Mouse (Mus musculus) small intestine, adult 2 months (tissue): ENCODE measurements around the gene Papola. TPM values are rescaled to one million over a fixed set of nuclear protein-coding genes. Genes with fewer than 3 reads are reported as not detected.

Experiments
- H3K27ac ChIP-seq: fragments of 200-500 bp; 2 replicates; pipeline ENCODE4 v1.5.1; 2012; ENCODE audit warnings: low read depth, low read length, control low read depth, inconsistent platforms; ENCODE audit not compliant: insufficient read depth
- H3K27me3 ChIP-seq: fragments of 200-500 bp; 2 replicates; pipeline ENCODE4 v1.6.1; 2012; ENCODE audit warnings: mild to moderate bottlenecking, moderate library complexity, low read length, inconsistent platforms; ENCODE audit not compliant: control insufficient read depth, insufficient read depth
- H3K36me3 ChIP-seq: fragments of 200-500 bp; 2 replicates; pipeline ENCODE4 v1.6.1; 2012; ENCODE audit warnings: mild to moderate bottlenecking, low read length, control low read depth, inconsistent platforms; ENCODE audit not compliant: control insufficient read depth, insufficient read depth
- H3K4me1 ChIP-seq: fragments of 200-500 bp; 2 replicates; pipeline ENCODE4 v1.6.1; 2012; ENCODE audit warnings: low read length, inconsistent platforms, mixed read lengths; ENCODE audit not compliant: control insufficient read depth, insufficient read depth, insufficient read length
- H3K4me3 ChIP-seq: fragments of 200-500 bp; 2 replicates; pipeline ENCODE4 v1.5.1; 2012; ENCODE audit warnings: low read depth, mild to moderate bottlenecking, control low read depth, inconsistent platforms, low read length, moderate library complexity
- CTCF ChIP-seq: fragments of 200-500 bp; IDR thresholded peaks from 2 replicates; pipeline ENCODE4 v1.5.1; 2012; ENCODE audit warnings: low read depth, mild to moderate bottlenecking, control low read depth, inconsistent platforms, low read length, moderate library complexity, mixed read lengths; ENCODE audit not compliant: insufficient replicate concordance, insufficient read length; ENCODE audit errors: extremely low read depth
- POLR2A ChIP-seq: fragments of 200-500 bp; IDR thresholded peaks from 2 replicates; pipeline ENCODE4 v1.6.1; 2012; ENCODE audit warnings: low read depth, mild to moderate bottlenecking, control low read depth, inconsistent platforms, low read length, moderate library complexity
- WGBS: fragments of 180-500 bp; shearing (Covaris S2); methylation state at CpG from one replicate; pipeline ENCODE4 v1.1.7; 2018; 5-methylcytosine and 5-hydroxymethylcytosine counted together
- polyA plus RNA-seq: library from polyadenylated mRNA; depleted of rRNA; stranded (reverse); fragments of >200 nt; gene quantifications from 2 replicates; pipeline ENCODE4 v1.2.3, GENCODE M21; 2012; rRNA removed

Papola gene
- polyA plus RNA-seq, result 41.6 and 61.3 TPM in 2 replicates

GRCm38 (mm10) chr12:105784196-105784999 is at the start of gene Papola:
TSS of gene Papola (plus strand) at chr12:105784694.
- Histone ChIP-seq H3K4me1 (peaks cover 3% of the 10 kb centered on the region; the same call in 1 of the 2 replicates), H3K27me3 (no peaks in the 10 kb centered on the region), H3K4me3 (peak within 1 kb of the TSS; percentile 98), H3K27ac (peak within 1 kb of the TSS; percentile 94), H3K36me3 (no peaks in the 10 kb centered on the region; the same call in 1 of the 2 replicates)
- TF ChIP-seq CTCF, result no peak
- TF ChIP-seq POLR2A, result peak; percentile 88; the same call in 1 of the 2 replicates
- WGBS, result under 1% methylated on average over 82 of the region's 85 CpGs

GRCm38 (mm10) chr12:105735226-105735888 is 49.1 kb upstream of the Papola start:
- Histone ChIP-seq H3K36me3 (no peaks in the 10 kb centered on the region), H3K4me1 (peaks cover 2% of the 10 kb centered on the region), H3K27me3 (no peaks in the 10 kb centered on the region), H3K4me3 (no peak overlapping the region), H3K27ac (no peak overlapping the region)
- no peak for TF ChIP-seq CTCF
- no peak for TF ChIP-seq POLR2A
- 61% methylated on average over 7 of the region's 7 CpGs for WGBS

GRCm38 (mm10) chr12:105735889-105736251 is 48.6 kb upstream of the Papola start:
- Histone ChIP-seq H3K4me3 (no peak overlapping the region), H3K27me3 (no peaks in the 10 kb centered on the region), H3K27ac (no peak overlapping the region), H3K4me1 (no peaks in the 10 kb centered on the region; the same call in 1 of the 2 replicates), H3K36me3 (no peaks in the 10 kb centered on the region)
- WGBS, result 93% methylated on average over 6 of the region's 6 CpGs
- TF ChIP-seq CTCF (no peak), POLR2A (no peak)

DNA sequence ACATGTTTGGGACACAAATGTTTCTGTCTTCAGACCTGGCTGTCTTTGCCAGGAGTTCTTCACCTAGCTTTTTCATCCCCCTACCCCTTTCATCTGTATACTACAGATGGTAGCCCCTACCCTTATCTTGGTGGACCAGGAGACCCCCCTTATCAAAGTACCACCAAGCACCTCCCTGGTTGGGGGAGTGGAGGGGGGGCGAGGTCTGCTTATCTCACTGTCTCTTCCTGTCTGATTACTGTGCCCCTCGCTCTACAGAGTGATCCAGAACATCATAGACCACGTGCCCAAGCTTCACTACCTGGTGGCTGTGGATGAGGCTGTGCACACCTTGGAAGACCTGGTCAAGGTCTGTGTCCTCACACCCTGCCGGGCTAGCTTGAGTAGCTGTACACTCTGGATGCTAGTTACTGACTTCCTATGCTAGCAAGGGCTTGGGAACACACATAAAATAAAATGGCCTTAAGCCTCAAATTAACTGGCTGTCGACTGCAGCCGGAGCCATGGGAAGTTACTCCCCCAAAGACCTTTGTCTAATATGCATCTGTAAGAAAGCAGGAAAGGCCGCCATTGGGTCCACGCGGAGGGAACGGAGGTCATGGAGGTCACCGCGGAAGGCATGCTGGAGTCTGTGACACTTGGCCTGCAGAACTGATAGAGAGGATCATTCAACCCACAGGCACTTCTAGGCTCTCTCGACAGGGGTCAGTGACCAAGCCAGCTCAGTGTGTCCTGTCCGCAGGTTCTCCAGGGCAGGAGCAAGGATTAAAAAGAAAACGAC is 46.0 kb upstream of the Papola start:
- TF ChIP-seq CTCF (no peak), POLR2A (no peak)
- H3K27me3 ChIP-seq, result no peaks in the 10 kb centered on the region
- no peak overlapping the region for H3K4me3 ChIP-seq
- H3K27ac ChIP-seq, result no peak overlapping the region
- no peaks in the 10 kb centered on the region for H3K36me3 ChIP-seq
- WGBS, result 88% methylated on average over 15 of the region's 15 CpGs
- H3K4me1 ChIP-seq, result no peaks in the 10 kb centered on the region

- Histone ChIP-seq H3K36me3 (no peaks in the 10 kb centered on the region), H3K4me1 (no peaks in the 10 kb centered on the region), H3K4me3 (no peak overlapping the region), H3K27me3 (no peaks in the 10 kb centered on the region), H3K27ac (no peak overlapping the region)
- no peak for TF ChIP-seq POLR2A
- no peak for TF ChIP-seq CTCF
- WGBS, result 69% methylated on average over 8 of the region's 8 CpGs
Measured at GRCm38 (mm10) chr12:105739656-105740055, 44.8 kb upstream of the Papola start.

DNA sequence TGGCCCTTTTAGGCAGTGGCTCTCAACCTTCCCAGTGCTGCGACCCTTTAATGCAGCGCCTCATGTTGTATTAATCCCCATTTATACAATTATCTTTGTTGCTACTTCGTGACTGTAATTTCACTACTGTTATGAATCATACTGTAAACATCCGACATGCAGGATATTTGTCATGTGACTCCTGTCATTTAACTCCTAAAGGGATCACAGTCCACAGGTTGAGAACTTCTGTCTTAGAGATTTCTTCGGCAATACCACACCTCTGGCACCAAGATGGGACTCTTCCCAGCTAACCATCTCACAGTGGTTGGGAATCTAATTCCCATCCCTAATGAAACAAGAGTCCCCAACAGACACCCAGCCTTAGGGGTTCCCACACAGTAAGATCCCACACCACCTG is 36.4 kb upstream of the Papola start:
- Histone ChIP-seq H3K27me3 (no peaks in the 10 kb centered on the region), H3K4me1 (peaks cover 9% of the 10 kb centered on the region; the same call in 1 of the 2 replicates), H3K36me3 (no peaks in the 10 kb centered on the region), H3K27ac (peak overlapping the region; percentile 3), H3K4me3 (peak overlapping the region; percentile 26; the same call in 1 of the 2 replicates)
- 16% methylated on average over 5 of the region's 5 CpGs for WGBS
- TF ChIP-seq CTCF (no peak), POLR2A (no peak)
